Mouse (Mus musculus): ENCODE results near the gene Gm14214.

Gm14214 gene

GRCm38 (mm10) chr2:154769930-154770329 is at the start of gene Gm14214:
Gene Gm14214 (minus strand): TSS chr2:154770030.
- ATAC-seq (ENCODE audit: insufficient number of reproducible peaks, low FRiP score, low TSS enrichment), result no peak

- ATAC-seq (ENCODE audit: insufficient number of reproducible peaks, low FRiP score, low TSS enrichment), result no peak
These were observed 48.8 kb upstream of the Gm14214 start for GRCm38 (mm10) chr2:154818599-154818998.

- no peak for ATAC-seq (ENCODE audit: insufficient number of reproducible peaks, low FRiP score, low TSS enrichment)
These were observed 48.0 kb upstream of the Gm14214 start for GRCm38 (mm10) chr2:154817788-154818187.

- ATAC-seq (ENCODE audit: insufficient number of reproducible peaks, low FRiP score, low TSS enrichment), result no peak
These were observed 47.3 kb upstream of the Gm14214 start for GRCm38 (mm10) chr2:154817089-154817488.

- ATAC-seq (ENCODE audit: insufficient number of reproducible peaks, low FRiP score, low TSS enrichment), result no peak
These were observed 43.6 kb upstream of the Gm14214 start for GRCm38 (mm10) chr2:154813426-154813825.

GRCm38 (mm10) chr2:154810821-154811220 is 41.0 kb upstream of the Gm14214 start:
- ATAC-seq (ENCODE audit: insufficient number of reproducible peaks, low FRiP score, low TSS enrichment), result no peak

GRCm38 (mm10) chr2:154809107-154809762 is 39.4 kb upstream of the Gm14214 start:
- no peak for ATAC-seq (ENCODE audit: insufficient number of reproducible peaks, low FRiP score, low TSS enrichment)

- no peak for ATAC-seq (ENCODE audit: insufficient number of reproducible peaks, low FRiP score, low TSS enrichment)
These were observed 37.9 kb upstream of the Gm14214 start for GRCm38 (mm10) chr2:154807689-154808088.

GRCm38 (mm10) chr2:154803845-154804244 is 34.0 kb upstream of the Gm14214 start:
- no peak for ATAC-seq (ENCODE audit: insufficient number of reproducible peaks, low FRiP score, low TSS enrichment)

- no peak for ATAC-seq (ENCODE audit: insufficient number of reproducible peaks, low FRiP score, low TSS enrichment)
These were observed 33.5 kb upstream of the Gm14214 start for GRCm38 (mm10) chr2:154803372-154803771.

- ATAC-seq (ENCODE audit: insufficient number of reproducible peaks, low FRiP score, low TSS enrichment), result no peak; the same call in 1 of the 2 replicates
These were observed 22.1 kb upstream of the Gm14214 start for GRCm38 (mm10) chr2:154791661-154792642.

- ATAC-seq (ENCODE audit: insufficient number of reproducible peaks, low FRiP score, low TSS enrichment), result peak; percentile 90
These were observed 21.0 kb upstream of the Gm14214 start, which contains the start of the genes Raly and a for GRCm38 (mm10) chr2:154790656-154791483. Gene Raly (plus strand): TSS chr2:154791096. Gene a (plus strand): TSS chr2:154791402.

GRCm38 (mm10) chr2:154789977-154790655 is 20.3 kb upstream of the Gm14214 start:
- ATAC-seq (ENCODE audit: insufficient number of reproducible peaks, low FRiP score, low TSS enrichment), result no peak

GRCm38 (mm10) chr2:154789381-154789780 is 19.6 kb upstream of the Gm14214 start:
- no peak for ATAC-seq (ENCODE audit: insufficient number of reproducible peaks, low FRiP score, low TSS enrichment)

GRCm38 (mm10) chr2:154786776-154787175 is 16.9 kb upstream of the Gm14214 start:
- ATAC-seq (ENCODE audit: insufficient number of reproducible peaks, low FRiP score, low TSS enrichment), result no peak

GRCm38 (mm10) chr2:154786187-154786586 is 16.4 kb upstream of the Gm14214 start:
- no peak for ATAC-seq (ENCODE audit: insufficient number of reproducible peaks, low FRiP score, low TSS enrichment)

GRCm38 (mm10) chr2:154785284-154785683 is 15.5 kb upstream of the Gm14214 start:
- no peak for ATAC-seq (ENCODE audit: insufficient number of reproducible peaks, low FRiP score, low TSS enrichment)

GRCm38 (mm10) chr2:154782856-154783650 is 13.2 kb upstream of the Gm14214 start:
- no peak for ATAC-seq (ENCODE audit: insufficient number of reproducible peaks, low FRiP score, low TSS enrichment)

- no peak for ATAC-seq (ENCODE audit: insufficient number of reproducible peaks, low FRiP score, low TSS enrichment)
These were observed 12.5 kb upstream of the Gm14214 start for GRCm38 (mm10) chr2:154782361-154782760.
